Comparison of ENCODE assay signal across 28 mouse cellular contexts in the genomic region with DNA sequence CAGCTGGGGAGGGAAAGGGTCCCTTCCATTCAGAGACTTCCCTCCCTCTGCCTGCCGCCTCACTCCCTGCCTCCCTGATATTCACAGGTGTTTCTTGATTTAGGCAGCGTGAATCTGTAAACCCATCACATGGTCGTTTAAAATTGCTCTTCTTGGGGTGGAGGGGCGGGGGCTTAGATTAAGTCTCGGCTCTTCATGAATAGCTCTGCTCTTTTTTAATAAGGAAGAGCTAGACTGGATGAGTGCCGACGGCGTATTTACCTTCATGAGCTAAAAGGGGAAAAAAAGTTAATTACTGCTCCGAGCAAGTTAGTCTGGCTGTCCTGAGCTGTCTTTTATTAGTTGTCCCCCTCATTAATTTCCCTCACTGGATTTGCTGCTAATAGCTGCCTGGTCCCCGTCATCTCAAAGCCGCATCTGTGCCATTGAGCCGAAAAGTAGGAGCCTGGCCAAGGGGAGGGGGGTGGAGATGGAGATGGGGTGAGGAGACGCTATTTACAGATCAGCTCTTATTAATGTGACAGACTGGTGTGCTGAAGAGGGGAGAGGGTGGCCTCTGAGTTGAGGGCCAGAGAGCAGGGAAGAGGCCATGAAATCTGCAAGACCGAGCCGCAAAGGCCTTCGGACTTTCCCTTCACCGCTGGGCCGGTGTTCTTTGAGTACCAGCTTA. TPM values are rescaled to one million over a fixed set of nuclear protein-coding genes. Genes with fewer than 3 reads are reported as not detected.
A peak's percentile ranks its signal among the peaks of the same experiment; 100 is the strongest.
DNase-seq lines count a peak whose midpoint lies in the region; ATAC-seq and TF ChIP-seq lines count a peak whose summit lies in the region.
"Had no signal": no experiment of that assay in that cellular context is flagged by ENCODE, and none has a peak within 500 bp of the region (broad histone marks: within the 10 kb centered on the region; RNA-seq: fewer than 3 reads in every experiment).

No protein-coding gene starts in this region.

- no peaks in the 10 kb centered on the region for H3K36me3 ChIP-seq in midbrain, embryonic 12.5 days
- H3K36me3 ChIP-seq in midbrain, postnatal 0 days (ENCODE audit: insufficient read depth, low read length) = no peaks in the 10 kb centered on the region
- H3K36me3 ChIP-seq in forebrain, embryonic 14.5 days (ENCODE audit: control insufficient read depth, insufficient read depth, low read length) = no peaks in the 10 kb centered on the region
- H3K36me3 ChIP-seq: limb, embryonic 13.5 days; liver, embryonic 13.5 days had no signal

- WGBS in midbrain, embryonic 12.5 days = 34% methylated on average over 18 of the region's 18 CpGs
- WGBS in midbrain, postnatal 0 days = 44% methylated on average over 18 of the region's 18 CpGs
- WGBS in forebrain, embryonic 14.5 days = 14% methylated on average over 18 of the region's 18 CpGs

- H3K4me1 ChIP-seq in midbrain, embryonic 12.5 days = peaks cover 33% of the 10 kb centered on the region
- no peaks in the 10 kb centered on the region for H3K4me1 ChIP-seq in midbrain, postnatal 0 days (ENCODE audit: insufficient read depth, low read length)
- peaks cover 23% of the 10 kb centered on the region for H3K4me1 ChIP-seq in forebrain, embryonic 14.5 days (ENCODE audit: control insufficient read depth, insufficient read depth, low read length)
- H3K4me1 ChIP-seq: limb, embryonic 13.5 days; liver, embryonic 13.5 days had no signal

- TF ChIP-seq CTCF in midbrain, postnatal 0 days (IDR thresholded peaks at IDR 0.05) = no peak

- H3K4me3 ChIP-seq in midbrain, embryonic 12.5 days = no peak overlapping the region
- H3K4me3 ChIP-seq in midbrain, postnatal 0 days (ENCODE audit: low read depth, low read length) = no peak overlapping the region
- H3K4me3 ChIP-seq in forebrain, embryonic 14.5 days (ENCODE audit: low read depth, low read length) = no peak overlapping the region
- H3K4me3 ChIP-seq: gastrocnemius, adult 2 months; layer of hippocampus, adult 2 months; limb, embryonic 13.5 days; liver, embryonic 13.5 days had no signal

- peak overlapping the region; percentile 35 for H3K27ac ChIP-seq in midbrain, embryonic 12.5 days (replicated peaks)
- H3K27ac ChIP-seq in midbrain, postnatal 0 days (ENCODE audit: low read depth, low read length) = no peak overlapping the region
- peak overlapping the region; percentile 40; the same call in 1 of the 2 replicates for H3K27ac ChIP-seq in forebrain, embryonic 14.5 days (ENCODE audit: low read depth, low read length)
- H3K27ac ChIP-seq: gastrocnemius, adult 2 months; kidney, postnatal 0 days; layer of hippocampus, adult 2 months; limb, embryonic 13.5 days; liver, embryonic 13.5 days had no signal

- DNase-seq in embryo, embryonic 11 days = peak; percentile 25
- DNase-seq in embryo, embryonic 9.5 days (ENCODE audit: extremely low spot score) = no peak
- no peak for DNase-seq in midbrain, postnatal 0 days (ENCODE audit: low spot score)
- peak; percentile 91 for DNase-seq in forebrain, embryonic 14.5 days (ENCODE audit: low spot score)
- peak; percentile 82 for DNase-seq in retina, embryonic 14.5 days (ENCODE audit: low spot score)
- DNase-seq in kidney, postnatal 36 days = no peak
- no peak for DNase-seq in heart, adult 8-10 months (ENCODE audit: low spot score)
- DNase-seq: adrenal gland, postnatal 10 days; cerebellum, adult 11 months; cerebellum, postnatal 14 days; gastrocnemius, adult 2 months; layer of hippocampus, postnatal 36 days; liver, embryonic 13.5 days; lung, embryonic 14.5 days; lung, postnatal 4 days; right cerebral cortex, postnatal 14 days; spleen, adult 18-20 months; thymus, postnatal 36 days had no signal

- no peaks in the 10 kb centered on the region for H3K9me3 ChIP-seq in midbrain, embryonic 12.5 days
- H3K9me3 ChIP-seq in midbrain, postnatal 0 days (ENCODE audit: low read length) = no peaks in the 10 kb centered on the region
- no peaks in the 10 kb centered on the region for H3K9me3 ChIP-seq in forebrain, embryonic 14.5 days (replicated peaks; ENCODE audit: control insufficient read depth, low read length)
- H3K9me3 ChIP-seq: limb, embryonic 13.5 days; liver, embryonic 13.5 days had no signal

- 0 out of 2 replicates have a peak overlapping the region, but pooled peaks have one; percentile 17 for H3K4me2 ChIP-seq in midbrain, embryonic 12.5 days (replicated peaks)
- H3K4me2 ChIP-seq in midbrain, postnatal 0 days (ENCODE audit: low read depth, low read length, poor library complexity, severe bottlenecking) = no peak overlapping the region
- peak overlapping the region; percentile 4; the same call in 1 of the 2 replicates for H3K4me2 ChIP-seq in forebrain, embryonic 14.5 days (ENCODE audit: low read length)
- H3K4me2 ChIP-seq: limb, embryonic 13.5 days; liver, embryonic 13.5 days; lung, embryonic 14.5 days had no signal

- peaks cover 90% of the 10 kb centered on the region for H3K27me3 ChIP-seq in midbrain, embryonic 12.5 days
- H3K27me3 ChIP-seq in midbrain, postnatal 0 days (ENCODE audit: insufficient read depth, low read length) = peaks cover 44% of the 10 kb centered on the region
- peaks cover 16% of the 10 kb centered on the region for H3K27me3 ChIP-seq in forebrain, embryonic 14.5 days (replicated peaks; ENCODE audit: control insufficient read depth, insufficient read depth, low read length)

- no peak overlapping the region for H3K9ac ChIP-seq in midbrain, embryonic 12.5 days (replicated peaks)
- H3K9ac ChIP-seq in midbrain, postnatal 0 days (replicated peaks; ENCODE audit: low read length, poor library complexity, severe bottlenecking) = no peak overlapping the region
- H3K9ac ChIP-seq in forebrain, embryonic 14.5 days (ENCODE audit: low read length) = no peak overlapping the region
- H3K9ac ChIP-seq: limb, embryonic 13.5 days; liver, embryonic 13.5 days; lung, embryonic 14.5 days had no signal

- ATAC-seq in midbrain, embryonic 12.5 days (ENCODE audit: low FRiP score, low read depth) = peak; percentile 81
- no peak for ATAC-seq in midbrain, postnatal 0 days (ENCODE audit: low FRiP score)
- ATAC-seq in forebrain, embryonic 14.5 days = peak; percentile 89
- ATAC-seq: activated CD4-positive, CD25-positive, alpha-beta regulatory T cell, adult 4 months; CD4-positive, CD25-positive, alpha-beta regulatory T cell, adult 4 months; intestine, embryonic 16.5 days had no signal

RNA-seq across cellular contexts. Expression of a gene that starts 13.4 kb away (rescaled TPM):
- polyA plus RNA-seq in midbrain, embryonic 12.5 days (2016; fragmentation: Nextera tagmentation; extraction: Ambion mirVana) = 83.0 and 155 TPM in 2 replicates
- total RNA-seq in midbrain, postnatal 0 days (2014; rRNA removed) = 0.99 and 2.3 TPM in 2 replicates
- 0.21 and 0.51 TPM in 2 replicates for polyA plus RNA-seq in midbrain, postnatal 0 days (2015; fragmentation: Nextera tagmentation; extraction: Ambion mirVana)
- 80.6 and 88.7 TPM in 2 replicates for polyA plus RNA-seq in forebrain, embryonic 14.5 days (2014; fragmentation: Nextera tagmentation; extraction: Ambion mirVana)
- total RNA-seq in heart, adult 8-10 months (2022) = not detected
- total RNA-seq: adrenal gland, postnatal 10 days; gastrocnemius, adult 2 months; granulocyte monocyte progenitor cell, adult 5-6 weeks; hematopoietic stem cell, adult 5-6 weeks had no signal
- polyA plus RNA-seq: activated CD4-positive, CD25-positive, alpha-beta regulatory T cell, adult 4 months; CD4-positive, CD25-positive, alpha-beta regulatory T cell, adult 4 months; heart, embryonic 14.5 days; intestine, embryonic 16.5 days; kidney, postnatal 0 days; limb, embryonic 13.5 days; liver, embryonic 13.5 days; lung, embryonic 14.5 days had no signal

Comparison
In these comparisons a context has a peak if more than half of its experiments do, and no peak if none do; other contexts are left out.
1. DNase-seq: peak in embryo, embryonic 11 days (single experiment), forebrain, embryonic 14.5 days (single experiment) and retina, embryonic 14.5 days (single experiment); none in embryo, embryonic 9.5 days (single experiment), midbrain, postnatal 0 days (single experiment), kidney, postnatal 36 days (0 of 2) and heart, adult 8-10 months (single experiment).
2. RNA of a gene that starts 13.4 kb away (polyA plus RNA-seq): 80.6 to 88.7 TPM in forebrain, embryonic 14.5 days and 83.0 to 155 TPM in midbrain, embryonic 12.5 days; 0.21 to 0.51 TPM in midbrain, postnatal 0 days; every median in the first group is over 10 times any median in the second.